Mouse (Mus musculus): ENCODE measurements around the gene Otog. TPM values are rescaled to one million over a fixed set of nuclear protein-coding genes. Genes with fewer than 3 reads are reported as not detected.

Gene Otog
- polyA plus RNA-seq, 1 experiment: 0.04 TPM

DNA sequence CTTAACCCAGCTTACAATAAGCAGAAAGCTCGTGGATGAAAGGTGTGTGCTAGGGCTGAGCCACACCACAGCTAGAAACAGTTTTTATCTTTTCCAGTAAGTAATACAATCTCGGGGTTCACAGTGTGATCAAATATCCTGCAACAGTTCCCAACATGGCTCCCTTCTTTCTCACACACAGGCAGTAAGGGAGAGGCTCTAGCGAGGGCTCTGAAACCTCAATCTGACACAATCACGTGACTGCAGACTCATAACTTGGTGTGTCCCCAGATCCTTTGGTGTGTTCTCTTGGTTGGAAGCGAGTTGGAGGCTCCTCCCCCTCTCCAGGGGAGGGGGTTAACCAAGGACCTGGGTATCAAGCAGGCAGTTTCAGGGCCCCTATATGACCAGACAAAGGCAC is 35.4 kb downstream of the Otog start:
- no peaks in the 10 kb centered on the region for H3K36me3 ChIP-seq (ENCODE audit: control insufficient read depth, insufficient read depth, low read length)
- WGBS: 38% methylated on average over 5 of the region's 5 CpGs
- no peaks in the 10 kb centered on the region for H3K27me3 ChIP-seq (ENCODE audit: control insufficient read depth, insufficient read depth, low read length)
- no peaks in the 10 kb centered on the region for H3K4me1 ChIP-seq (ENCODE audit: control insufficient read depth, insufficient read depth, insufficient read length, low read length)
- TF ChIP-seq CTCF (IDR thresholded peaks at IDR 0.05; ENCODE audit: extremely low read depth, insufficient read length, insufficient replicate concordance, low read depth, low read length) (no peak), POLR2A (IDR thresholded peaks at IDR 0.05; ENCODE audit: low read depth, low read length) (no peak)
- no peak overlapping the region for H3K4me3 ChIP-seq (ENCODE audit: low read depth, low read length)
- no peak overlapping the region for H3K27ac ChIP-seq (ENCODE audit: insufficient read depth, low read depth, low read length)

DNA sequence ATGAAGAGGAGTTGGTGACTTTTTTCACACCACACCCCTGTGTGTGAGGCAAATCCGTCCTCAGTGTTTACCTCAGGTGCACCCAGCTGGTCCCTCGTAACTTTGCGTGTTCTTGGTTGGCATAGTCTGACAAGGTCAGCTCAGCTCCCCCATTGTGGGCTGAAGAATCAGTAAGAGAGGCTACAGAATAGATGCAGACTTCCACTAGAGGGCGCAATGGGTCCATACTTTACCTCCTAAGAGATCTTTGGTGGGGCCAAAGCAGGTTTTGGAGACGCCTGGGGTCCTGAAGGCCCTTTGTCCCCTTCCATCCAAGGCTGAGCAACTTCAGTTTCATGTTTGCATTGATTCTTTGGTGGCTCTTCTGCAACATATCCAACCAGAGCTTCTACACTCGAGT is 39.2 kb downstream of the Otog start:
- H3K36me3 ChIP-seq (ENCODE audit: control insufficient read depth, insufficient read depth, low read length): no peaks in the 10 kb centered on the region
- no peak overlapping the region for H3K4me3 ChIP-seq (ENCODE audit: low read depth, low read length)
- no peaks in the 10 kb centered on the region for H3K4me1 ChIP-seq (ENCODE audit: control insufficient read depth, insufficient read depth, insufficient read length, low read length)
- H3K27ac ChIP-seq (ENCODE audit: insufficient read depth, low read depth, low read length): no peak overlapping the region
- 12% methylated on average over 6 of the region's 6 CpGs for WGBS
- no peaks in the 10 kb centered on the region for H3K27me3 ChIP-seq (ENCODE audit: control insufficient read depth, insufficient read depth, low read length)
- peak; percentile 66; the same call in 1 of the 2 replicates for TF ChIP-seq CTCF (IDR thresholded peaks at IDR 0.05; ENCODE audit: extremely low read depth, insufficient read length, insufficient replicate concordance, low read depth, low read length)
- TF ChIP-seq POLR2A (IDR thresholded peaks at IDR 0.05; ENCODE audit: low read depth, low read length): no peak

- H3K4me3 ChIP-seq (ENCODE audit: low read depth, low read length): no peak overlapping the region
- no peak overlapping the region for H3K27ac ChIP-seq (ENCODE audit: insufficient read depth, low read depth, low read length)
- no peaks in the 10 kb centered on the region for H3K27me3 ChIP-seq (ENCODE audit: control insufficient read depth, insufficient read depth, low read length)
- no peak for TF ChIP-seq CTCF (IDR thresholded peaks at IDR 0.05; ENCODE audit: extremely low read depth, insufficient read length, insufficient replicate concordance, low read depth, low read length)
- TF ChIP-seq POLR2A (IDR thresholded peaks at IDR 0.05; ENCODE audit: low read depth, low read length): no peak
- H3K36me3 ChIP-seq (ENCODE audit: control insufficient read depth, insufficient read depth, low read length): no peaks in the 10 kb centered on the region
- H3K4me1 ChIP-seq (ENCODE audit: control insufficient read depth, insufficient read depth, insufficient read length, low read length): no peaks in the 10 kb centered on the region
Observed at GRCm38 (mm10) chr7:46280896-46281295, 40.1 kb downstream of the Otog start.

DNA sequence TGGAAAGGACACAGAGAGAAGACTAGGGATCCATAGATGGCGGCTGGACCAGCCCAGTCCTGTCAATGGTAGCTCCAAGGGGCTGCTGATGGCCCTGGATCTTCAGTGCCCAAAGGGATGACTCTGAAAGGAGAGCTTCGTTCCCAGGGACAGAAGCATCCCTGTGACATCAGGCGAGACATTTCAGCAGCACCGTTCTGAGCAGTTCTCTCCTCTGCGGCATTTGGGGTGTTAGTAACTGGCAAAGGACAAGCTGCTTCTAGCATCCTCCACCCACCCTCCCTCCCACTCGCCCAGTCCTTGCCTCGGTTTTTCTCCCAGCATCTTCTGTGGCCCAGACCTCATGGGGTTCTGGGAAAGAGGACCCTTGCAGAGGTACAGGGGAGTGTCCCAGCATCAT is 41.5 kb downstream of the Otog start:
- no peak overlapping the region for H3K27ac ChIP-seq (ENCODE audit: insufficient read depth, low read depth, low read length)
- no peaks in the 10 kb centered on the region for H3K27me3 ChIP-seq (ENCODE audit: control insufficient read depth, insufficient read depth, low read length)
- no peak overlapping the region for H3K4me3 ChIP-seq (ENCODE audit: low read depth, low read length)
- no peak for TF ChIP-seq POLR2A (IDR thresholded peaks at IDR 0.05; ENCODE audit: low read depth, low read length)
- no peak for TF ChIP-seq CTCF (IDR thresholded peaks at IDR 0.05; ENCODE audit: extremely low read depth, insufficient read length, insufficient replicate concordance, low read depth, low read length)
- H3K36me3 ChIP-seq (ENCODE audit: control insufficient read depth, insufficient read depth, low read length): no peaks in the 10 kb centered on the region
- H3K4me1 ChIP-seq (ENCODE audit: control insufficient read depth, insufficient read depth, insufficient read length, low read length): no peaks in the 10 kb centered on the region
- 54% methylated on average over 7 of the region's 7 CpGs for WGBS

DNA sequence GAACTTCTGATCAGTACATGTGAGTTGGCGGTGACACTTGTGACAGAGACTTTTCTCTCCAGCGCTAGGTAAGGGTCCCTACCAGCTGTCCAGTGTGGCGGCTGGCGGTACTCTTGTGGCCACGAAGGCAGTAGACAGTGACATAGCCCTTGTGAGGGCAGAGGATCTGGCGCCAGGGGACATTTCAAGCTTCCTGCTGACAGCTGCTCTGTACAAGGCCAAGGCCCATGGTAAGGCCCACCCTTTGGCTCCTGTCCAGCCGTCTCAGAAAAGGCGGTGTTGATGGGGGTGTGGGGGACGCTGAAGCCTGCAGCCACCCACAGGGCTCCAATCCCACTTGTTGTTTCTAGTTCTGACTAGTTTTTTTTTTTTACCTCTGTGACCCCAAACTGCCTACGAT is 42.9 kb downstream of the Otog start:
- TF ChIP-seq CTCF (IDR thresholded peaks at IDR 0.05; ENCODE audit: extremely low read depth, insufficient read length, insufficient replicate concordance, low read depth, low read length): no peak
- TF ChIP-seq POLR2A (IDR thresholded peaks at IDR 0.05; ENCODE audit: low read depth, low read length): no peak
- H3K36me3 ChIP-seq (ENCODE audit: control insufficient read depth, insufficient read depth, low read length): no peaks in the 10 kb centered on the region
- no peaks in the 10 kb centered on the region for H3K4me1 ChIP-seq (ENCODE audit: control insufficient read depth, insufficient read depth, insufficient read length, low read length)
- H3K27me3 ChIP-seq (ENCODE audit: control insufficient read depth, insufficient read depth, low read length): no peaks in the 10 kb centered on the region
- WGBS: 63% methylated on average over 10 of the region's 10 CpGs
- no peak overlapping the region for H3K27ac ChIP-seq (ENCODE audit: insufficient read depth, low read depth, low read length)
- no peak overlapping the region for H3K4me3 ChIP-seq (ENCODE audit: low read depth, low read length)

DNA sequence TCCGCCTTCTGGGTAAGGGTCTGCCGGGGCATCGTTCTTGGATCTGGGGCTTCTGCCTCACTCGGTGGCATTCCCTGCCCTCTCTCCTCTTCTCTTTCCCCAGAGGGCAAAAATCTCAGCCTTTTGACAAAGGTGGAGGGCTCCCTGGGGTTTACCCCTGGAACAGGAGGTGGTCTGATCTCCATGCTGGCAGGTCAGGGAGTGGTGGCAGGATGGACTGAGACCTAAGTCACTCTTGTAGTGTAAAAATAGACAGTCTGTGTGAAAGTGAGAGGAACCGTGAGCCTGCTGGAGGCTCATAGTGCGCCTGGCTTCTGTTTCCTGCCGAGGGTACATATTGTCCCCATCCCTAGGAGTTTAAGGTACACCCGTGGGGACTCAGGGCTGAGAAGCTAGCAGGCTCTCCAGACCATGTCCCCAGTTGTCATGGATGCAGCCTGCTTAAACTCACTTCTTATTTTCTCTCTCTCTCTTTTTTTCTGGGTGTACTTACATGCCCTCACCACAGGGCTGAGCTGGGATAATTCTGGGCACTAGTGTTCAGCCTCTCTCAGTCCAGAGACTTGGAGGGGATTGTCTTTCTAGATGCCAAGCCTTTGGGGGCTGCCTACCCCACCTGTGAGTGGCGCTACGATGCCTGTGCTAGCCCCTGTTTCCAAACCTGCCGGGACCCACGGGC is 44.5 kb downstream of the Otog start:
- H3K27me3 ChIP-seq (ENCODE audit: control insufficient read depth, insufficient read depth, low read length): no peaks in the 10 kb centered on the region
- TF ChIP-seq CTCF (IDR thresholded peaks at IDR 0.05; ENCODE audit: extremely low read depth, insufficient read length, insufficient replicate concordance, low read depth, low read length): no peak
- TF ChIP-seq POLR2A (IDR thresholded peaks at IDR 0.05; ENCODE audit: low read depth, low read length): no peak
- WGBS: 80% methylated on average over 12 of the region's 12 CpGs
- no peak overlapping the region for H3K4me3 ChIP-seq (ENCODE audit: low read depth, low read length)
- no peaks in the 10 kb centered on the region for H3K4me1 ChIP-seq (ENCODE audit: control insufficient read depth, insufficient read depth, insufficient read length, low read length)
- H3K36me3 ChIP-seq (ENCODE audit: control insufficient read depth, insufficient read depth, low read length): no peaks in the 10 kb centered on the region
- H3K27ac ChIP-seq (ENCODE audit: insufficient read depth, low read depth, low read length): no peak overlapping the region

DNA sequence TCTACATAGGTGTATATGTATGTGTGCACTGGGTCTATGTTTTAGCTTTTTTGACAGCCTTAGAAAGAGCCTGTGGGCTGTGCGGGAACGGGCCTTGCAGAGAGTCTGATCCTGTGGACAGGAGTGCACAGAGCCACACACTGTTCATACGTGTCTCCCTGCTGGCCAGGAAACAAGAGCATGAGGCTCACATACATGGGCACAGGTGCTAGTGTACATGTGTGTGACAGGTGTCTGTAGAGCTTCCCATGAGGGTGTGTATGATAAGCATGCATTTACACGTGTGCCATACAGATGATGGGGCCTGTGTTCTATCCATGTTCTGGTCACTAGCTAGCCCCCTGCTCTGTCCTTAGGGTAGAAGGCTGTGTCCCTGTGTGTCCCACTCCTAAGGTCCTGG is 45.6 kb downstream of the Otog start:
- 80% methylated on average over 4 of the region's 4 CpGs for WGBS
- H3K4me3 ChIP-seq (ENCODE audit: low read depth, low read length): no peak overlapping the region
- H3K4me1 ChIP-seq (ENCODE audit: control insufficient read depth, insufficient read depth, insufficient read length, low read length): no peaks in the 10 kb centered on the region
- H3K27me3 ChIP-seq (ENCODE audit: control insufficient read depth, insufficient read depth, low read length): no peaks in the 10 kb centered on the region
- no peak overlapping the region for H3K27ac ChIP-seq (ENCODE audit: insufficient read depth, low read depth, low read length)
- H3K36me3 ChIP-seq (ENCODE audit: control insufficient read depth, insufficient read depth, low read length): no peaks in the 10 kb centered on the region
- no peak for TF ChIP-seq POLR2A (IDR thresholded peaks at IDR 0.05; ENCODE audit: low read depth, low read length)
- TF ChIP-seq CTCF (IDR thresholded peaks at IDR 0.05; ENCODE audit: extremely low read depth, insufficient read length, insufficient replicate concordance, low read depth, low read length): no peak
